Mouse (Mus musculus): ENCODE results near the gene Sp100. TPM values are rescaled to one million over a fixed set of nuclear protein-coding genes. Genes with fewer than 3 reads are reported as not detected.
"Not testable (repeated sequence)": the region's sequence is repeated elsewhere in the genome, so short reads cannot be mapped to it uniquely, and the experiment has no call there.

The Sp100 gene
- polyA plus RNA-seq, 1 experiment from 2014 or later, result 6.6 TPM

DNA sequence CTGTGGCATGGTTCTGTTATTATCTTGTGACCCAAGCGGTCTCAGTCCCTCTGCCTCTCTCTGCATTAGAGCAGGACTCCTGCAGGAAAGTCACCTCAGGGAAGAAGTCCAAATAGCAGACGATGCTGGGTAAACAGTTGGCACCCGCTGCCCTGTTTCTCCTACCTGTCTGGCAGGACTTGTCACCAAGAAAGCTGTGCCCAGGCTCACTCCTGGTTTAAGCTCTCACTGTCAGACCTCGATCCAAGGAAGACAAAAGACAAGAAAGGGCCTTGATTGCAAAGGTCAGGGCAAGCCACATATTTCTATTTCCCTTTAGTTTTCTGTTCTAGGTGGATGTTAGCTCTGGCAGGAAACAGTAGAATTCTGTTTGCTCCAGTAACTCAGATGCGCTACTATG lies 736 bp downstream of the Sp100 start:
- 51% methylated on average over 4 of the region's 5 CpGs for WGBS (ENCODE audit: insufficient replicate concordance)
- not testable (repeated sequence) for H3K27ac ChIP-seq (replicated peaks); ATAC-seq (ENCODE audit: insufficient read depth)

DNA sequence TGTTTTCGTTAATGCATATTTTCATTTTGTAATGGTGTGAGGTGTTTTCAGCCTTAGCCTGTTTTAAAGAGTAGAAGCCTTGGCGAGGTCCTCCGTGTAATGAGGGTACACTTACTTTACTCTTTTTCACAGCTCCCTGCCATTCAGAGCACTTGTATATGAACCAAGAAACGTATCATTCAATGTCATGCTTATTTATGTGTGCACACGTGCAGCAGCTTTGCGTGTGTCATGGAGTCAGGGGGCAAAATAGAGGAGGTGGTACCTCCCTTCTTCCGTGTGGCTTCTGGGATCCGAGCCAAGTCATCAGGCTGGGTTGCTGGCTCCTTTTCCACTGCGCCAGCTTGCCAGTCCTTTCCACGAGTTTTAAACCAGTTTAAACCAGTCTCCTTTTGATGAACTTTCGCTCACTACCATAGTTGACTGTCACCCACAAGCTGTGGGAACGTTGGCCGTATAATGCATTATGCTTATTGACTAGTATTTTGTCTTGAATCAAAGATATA lies 2.0 kb downstream of the Sp100 start:
- H3K4me2 ChIP-seq; H3K27me3 ChIP-seq; H3K9ac ChIP-seq; H3K27ac ChIP-seq (replicated peaks); H3K4me3 ChIP-seq (replicated peaks); H3K9me3 ChIP-seq (replicated peaks); ATAC-seq (ENCODE audit: insufficient read depth); H3K4me1 ChIP-seq (replicated peaks); H3K36me3 ChIP-seq (replicated peaks): not testable (repeated sequence)
- 69% methylated on average over 13 of the region's 13 CpGs for WGBS (ENCODE audit: insufficient replicate concordance)

More for the DNA sequence above, 736 bp downstream of the Sp100 start:
- not testable (repeated sequence) for H3K4me3 ChIP-seq (replicated peaks); H3K36me3 ChIP-seq (replicated peaks); H3K4me1 ChIP-seq (replicated peaks); H3K9me3 ChIP-seq (replicated peaks); H3K4me2 ChIP-seq; H3K9ac ChIP-seq; H3K27me3 ChIP-seq

DNA sequence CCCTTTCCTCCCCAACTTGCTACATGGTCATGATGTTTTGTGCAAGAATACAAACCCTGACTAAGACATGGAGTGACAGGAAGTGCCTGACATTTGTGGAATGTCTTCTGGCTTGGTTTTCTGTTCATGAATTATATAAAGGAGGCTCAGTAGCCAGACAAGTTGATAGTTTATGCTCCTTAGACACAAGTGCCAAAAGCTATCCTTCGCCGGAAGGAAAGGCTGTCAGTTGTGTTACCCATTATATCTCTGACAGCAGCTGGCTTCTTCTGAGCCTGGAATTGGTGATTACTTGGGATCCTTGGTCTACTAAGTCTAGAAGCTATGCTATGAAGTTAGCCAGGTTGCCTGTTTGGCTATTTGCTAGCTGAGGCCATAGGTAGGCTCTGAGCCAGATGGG lies 7.4 kb downstream of the Sp100 start:
- 81% methylated on average over 2 of the region's 2 CpGs for WGBS (ENCODE audit: insufficient replicate concordance)
- not testable (repeated sequence) for H3K9ac ChIP-seq; H3K4me2 ChIP-seq; H3K27me3 ChIP-seq; H3K36me3 ChIP-seq (replicated peaks); H3K4me3 ChIP-seq (replicated peaks); H3K27ac ChIP-seq (replicated peaks); H3K4me1 ChIP-seq (replicated peaks); ATAC-seq (ENCODE audit: insufficient read depth); H3K9me3 ChIP-seq (replicated peaks)

DNA sequence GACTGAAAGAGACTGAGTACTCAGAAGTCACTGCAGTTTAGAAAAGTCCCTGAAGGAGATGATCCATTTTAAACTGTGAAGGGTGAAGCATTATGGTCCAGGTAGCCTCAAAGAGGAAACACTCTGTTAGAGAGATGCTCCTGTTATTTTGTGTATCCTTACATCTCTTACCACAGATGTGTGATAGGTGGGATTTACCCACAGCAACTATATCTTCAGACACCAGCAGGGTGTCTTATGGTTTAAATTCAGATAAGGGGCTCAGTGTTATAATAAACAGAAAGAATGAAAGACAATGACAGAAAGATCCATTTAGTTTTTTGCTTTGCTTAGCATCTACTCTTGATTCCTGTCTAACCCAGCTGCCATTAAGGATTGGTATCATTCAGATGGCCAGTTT lies 14.5 kb downstream of the Sp100 start:
- ATAC-seq (ENCODE audit: insufficient read depth), result no peak
- Histone ChIP-seq H3K4me3 (replicated peaks) (no peak overlapping the region), H3K9me3 (replicated peaks) (no peaks in the 10 kb centered on the region), H3K27ac (replicated peaks) (no peak overlapping the region), H3K9ac (no peak overlapping the region), H3K27me3 (no peaks in the 10 kb centered on the region), H3K36me3 (replicated peaks) (no peaks in the 10 kb centered on the region), H3K4me1 (replicated peaks) (no peaks in the 10 kb centered on the region), H3K4me2 (no peak overlapping the region)

DNA sequence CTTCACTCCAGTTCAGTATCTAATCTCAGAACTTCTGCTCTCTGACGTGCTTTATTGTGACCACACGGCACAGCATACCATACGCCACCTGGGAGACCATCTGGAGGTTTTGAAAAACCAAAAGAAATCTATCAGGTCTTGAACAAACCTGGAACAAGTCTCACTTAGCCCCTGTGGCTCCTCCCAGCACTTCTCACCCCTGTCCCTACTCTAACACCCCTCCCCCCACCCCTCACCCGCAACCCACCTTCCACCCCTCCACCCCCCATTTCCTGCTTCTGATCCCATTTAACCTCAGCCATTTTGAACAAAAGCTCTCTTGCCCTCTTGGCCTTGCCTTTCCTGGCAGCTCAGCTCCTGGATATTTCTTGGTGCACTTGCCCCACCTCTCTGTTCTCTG lies 30.4 kb downstream of the Sp100 start:
- H3K27me3 ChIP-seq, result no peaks in the 10 kb centered on the region
- 45% methylated on average over 4 of the region's 4 CpGs for WGBS (ENCODE audit: insufficient replicate concordance)
- H3K9ac ChIP-seq, result no peak overlapping the region
- H3K27ac ChIP-seq (replicated peaks), result no peak overlapping the region
- no peak for ATAC-seq (ENCODE audit: insufficient read depth)
- H3K36me3 ChIP-seq (replicated peaks), result no peaks in the 10 kb centered on the region
- no peak overlapping the region for H3K4me3 ChIP-seq (replicated peaks)
- H3K4me2 ChIP-seq, result no peak overlapping the region
- no peaks in the 10 kb centered on the region for H3K9me3 ChIP-seq (replicated peaks)
- no peaks in the 10 kb centered on the region for H3K4me1 ChIP-seq (replicated peaks)

DNA sequence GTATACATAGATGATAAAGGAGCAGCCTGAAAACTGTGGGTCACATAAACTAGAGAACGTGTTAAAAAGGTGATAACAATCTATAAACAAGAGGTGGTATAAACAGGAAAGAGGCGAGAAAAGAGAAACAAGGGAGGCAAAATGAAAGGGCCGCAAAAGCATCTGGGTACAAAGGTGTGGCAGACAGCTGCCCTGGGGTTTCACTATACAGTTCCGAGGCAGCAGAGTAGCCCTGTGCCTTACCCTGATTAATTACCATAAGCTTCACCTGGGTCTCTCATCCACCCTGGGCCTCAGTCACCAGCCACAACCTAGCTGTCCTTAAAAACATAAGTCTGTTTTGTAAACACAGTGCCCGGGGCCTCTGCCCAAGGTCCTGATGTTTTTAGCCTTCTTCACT lies 36.9 kb downstream of the Sp100 start:
- H3K27ac ChIP-seq (replicated peaks), result no peak overlapping the region
- H3K4me2 ChIP-seq, result no peak overlapping the region
- no peak overlapping the region for H3K9ac ChIP-seq
- H3K9me3 ChIP-seq (replicated peaks), result no peaks in the 10 kb centered on the region
- WGBS (ENCODE audit: insufficient replicate concordance), result 57% methylated on average over 5 of the region's 5 CpGs
- H3K4me1 ChIP-seq (replicated peaks), result 0 out of 2 replicates have a peak, but pooled peaks cover 5% of the 10 kb centered on the region
- no peaks in the 10 kb centered on the region for H3K27me3 ChIP-seq
- no peak overlapping the region for H3K4me3 ChIP-seq (replicated peaks)
- ATAC-seq (ENCODE audit: insufficient read depth), result no peak
- H3K36me3 ChIP-seq (replicated peaks), result no peaks in the 10 kb centered on the region

DNA sequence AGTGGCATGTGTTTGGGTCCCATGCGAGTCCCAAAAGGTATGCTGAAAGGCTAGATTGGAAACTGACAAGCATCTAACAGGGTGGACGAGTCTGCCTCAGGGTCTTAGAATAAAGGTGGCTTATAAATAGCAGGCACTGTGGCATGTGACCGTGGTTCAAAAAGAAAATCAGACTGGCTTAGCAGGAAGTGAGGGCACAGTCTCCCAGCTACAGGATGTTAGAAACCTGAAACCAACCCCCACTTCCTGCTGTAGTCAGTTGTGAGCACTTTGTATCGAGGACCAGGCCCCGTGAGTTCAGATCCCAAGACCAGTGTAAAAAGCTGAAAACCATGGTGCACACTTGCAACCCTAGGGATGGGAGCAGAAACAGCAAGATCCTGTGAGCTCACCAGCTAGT lies 37.6 kb downstream of the Sp100 start:
- no peak for ATAC-seq (ENCODE audit: insufficient read depth)
- no peak overlapping the region for H3K9ac ChIP-seq
- H3K4me2 ChIP-seq, result no peak overlapping the region
- 0 out of 2 replicates have a peak, but pooled peaks cover 5% of the 10 kb centered on the region for H3K4me1 ChIP-seq (replicated peaks)
- H3K4me3 ChIP-seq (replicated peaks), result no peak overlapping the region
- H3K36me3 ChIP-seq (replicated peaks), result no peaks in the 10 kb centered on the region
- 26% methylated on average over 5 of the region's 5 CpGs for WGBS (ENCODE audit: insufficient replicate concordance)
- H3K9me3 ChIP-seq (replicated peaks), result no peaks in the 10 kb centered on the region
- no peaks in the 10 kb centered on the region for H3K27me3 ChIP-seq
- H3K27ac ChIP-seq (replicated peaks), result no peak overlapping the region

DNA sequence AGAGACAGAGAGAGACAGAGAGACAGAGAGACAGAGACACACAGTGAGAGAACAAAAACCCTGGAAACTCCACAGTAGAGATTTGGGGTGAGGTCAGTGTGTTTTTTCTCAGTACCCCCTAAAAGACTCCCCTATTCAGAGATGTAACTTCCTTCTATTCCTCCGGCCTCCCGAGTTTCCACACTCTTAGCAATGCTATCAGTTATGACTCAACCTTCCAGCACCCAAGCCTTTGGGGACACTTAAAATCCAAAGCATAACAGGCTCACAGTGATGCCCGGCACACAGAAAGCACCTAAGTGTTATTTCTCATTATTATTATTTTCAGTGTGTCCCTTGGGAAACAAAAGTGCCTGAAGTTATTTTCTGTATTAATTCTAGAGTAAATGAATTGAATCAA lies 40.8 kb downstream of the Sp100 start:
- H3K4me2 ChIP-seq, result no peak overlapping the region
- H3K9me3 ChIP-seq (replicated peaks), result no peaks in the 10 kb centered on the region
- 0 out of 2 replicates have a peak, but pooled peaks cover 2% of the 10 kb centered on the region for H3K36me3 ChIP-seq (replicated peaks)
- H3K4me1 ChIP-seq (replicated peaks), result peaks cover 13% of the 10 kb centered on the region
- no peak overlapping the region for H3K9ac ChIP-seq
- H3K4me3 ChIP-seq (replicated peaks), result no peak overlapping the region
- no peak for ATAC-seq (ENCODE audit: insufficient read depth)
- H3K27me3 ChIP-seq, result no peaks in the 10 kb centered on the region
- no peak overlapping the region for H3K27ac ChIP-seq (replicated peaks)
- 47% methylated on average over 3 of the region's 3 CpGs for WGBS (ENCODE audit: insufficient replicate concordance)

DNA sequence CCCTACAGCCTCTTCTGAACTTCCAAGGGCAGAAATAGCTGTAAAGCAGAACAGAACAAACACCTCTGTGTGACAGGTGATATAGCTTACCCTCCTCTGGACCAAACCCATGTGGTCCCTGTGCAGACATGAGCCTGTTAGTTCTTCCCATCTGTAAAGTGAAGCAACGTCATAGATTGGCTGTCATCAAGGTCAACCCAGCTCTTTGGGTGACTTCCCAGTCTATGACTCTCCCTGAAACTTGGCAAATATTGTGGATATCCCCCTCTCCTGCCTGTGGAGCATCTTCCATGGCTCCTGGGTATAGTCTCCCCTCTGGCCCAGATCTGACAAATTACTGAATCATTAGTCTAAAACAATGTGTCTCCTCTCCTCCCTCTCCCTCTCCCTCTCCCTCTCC lies 42.5 kb downstream of the Sp100 start:
- no peak for ATAC-seq (ENCODE audit: insufficient read depth)
- Histone ChIP-seq H3K27ac (replicated peaks) (no peak overlapping the region), H3K4me2 (no peak overlapping the region), H3K27me3 (no peaks in the 10 kb centered on the region), H3K9ac (no peak overlapping the region), H3K4me1 (replicated peaks) (peaks cover 11% of the 10 kb centered on the region), H3K9me3 (replicated peaks) (no peaks in the 10 kb centered on the region), H3K36me3 (replicated peaks) (0 out of 2 replicates have a peak, but pooled peaks cover 2% of the 10 kb centered on the region), H3K4me3 (replicated peaks) (no peak overlapping the region)
- WGBS (ENCODE audit: insufficient replicate concordance), result 59% methylated on average over 1 of the region's 1 CpGs

DNA sequence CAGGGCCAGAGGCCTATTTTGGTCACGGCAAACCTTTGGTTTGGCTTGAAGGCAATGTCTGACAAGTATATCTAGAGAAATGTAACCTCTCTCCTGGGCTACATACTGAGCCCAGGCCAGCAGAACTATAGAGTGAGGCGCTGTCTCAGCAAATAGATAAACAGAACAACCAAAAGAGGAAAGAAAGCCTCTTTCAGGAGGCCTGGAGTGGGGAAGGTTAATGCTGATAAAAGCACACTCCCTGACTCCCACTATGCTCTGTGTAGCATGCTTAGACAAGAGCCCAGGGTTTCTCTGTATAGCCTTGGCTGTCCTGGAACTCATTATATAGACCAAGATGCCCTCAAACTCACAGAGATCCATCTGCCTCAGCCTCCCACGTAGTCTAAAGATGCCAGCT lies 43.5 kb downstream of the Sp100 start:
- Histone ChIP-seq H3K27me3 (no peaks in the 10 kb centered on the region), H3K9me3 (replicated peaks) (no peaks in the 10 kb centered on the region), H3K4me2 (no peak overlapping the region), H3K4me1 (replicated peaks) (peaks cover 7% of the 10 kb centered on the region), H3K9ac (no peak overlapping the region), H3K27ac (replicated peaks) (no peak overlapping the region), H3K4me3 (replicated peaks) (no peak overlapping the region), H3K36me3 (replicated peaks) (0 out of 2 replicates have a peak, but pooled peaks cover 2% of the 10 kb centered on the region)
- WGBS (ENCODE audit: insufficient replicate concordance), result 20% methylated on average over 3 of the region's 3 CpGs
- peak; percentile 70 for ATAC-seq (ENCODE audit: insufficient read depth)

DNA sequence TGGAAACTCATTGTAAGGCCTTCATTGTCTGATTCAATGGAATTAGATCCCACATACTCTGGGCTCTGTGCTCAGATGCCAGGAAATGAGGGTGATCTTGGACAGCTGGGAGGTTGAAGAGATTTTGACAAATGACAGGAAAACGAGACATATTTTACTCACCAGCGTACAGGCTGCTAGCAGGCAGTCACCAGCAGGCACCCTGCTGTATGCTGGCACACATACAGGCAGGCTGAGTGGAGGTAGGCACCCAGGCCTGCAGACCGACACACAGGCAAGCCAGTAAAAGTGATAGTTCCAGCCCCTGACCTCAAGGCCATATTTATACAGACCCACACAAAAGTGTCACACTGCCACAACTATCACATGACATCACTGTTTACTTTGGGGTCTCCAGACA lies 45.9 kb downstream of the Sp100 start:
- Histone ChIP-seq H3K27ac (replicated peaks) (no peak overlapping the region), H3K9ac (no peak overlapping the region), H3K36me3 (replicated peaks) (0 out of 2 replicates have a peak, but pooled peaks cover 2% of the 10 kb centered on the region), H3K4me1 (replicated peaks) (peaks cover 7% of the 10 kb centered on the region), H3K27me3 (no peaks in the 10 kb centered on the region), H3K4me2 (no peak overlapping the region), H3K9me3 (replicated peaks) (no peaks in the 10 kb centered on the region), H3K4me3 (replicated peaks) (no peak overlapping the region)
- 74% methylated on average over 3 of the region's 3 CpGs for WGBS (ENCODE audit: insufficient replicate concordance)
- no peak for ATAC-seq (ENCODE audit: insufficient read depth)

DNA sequence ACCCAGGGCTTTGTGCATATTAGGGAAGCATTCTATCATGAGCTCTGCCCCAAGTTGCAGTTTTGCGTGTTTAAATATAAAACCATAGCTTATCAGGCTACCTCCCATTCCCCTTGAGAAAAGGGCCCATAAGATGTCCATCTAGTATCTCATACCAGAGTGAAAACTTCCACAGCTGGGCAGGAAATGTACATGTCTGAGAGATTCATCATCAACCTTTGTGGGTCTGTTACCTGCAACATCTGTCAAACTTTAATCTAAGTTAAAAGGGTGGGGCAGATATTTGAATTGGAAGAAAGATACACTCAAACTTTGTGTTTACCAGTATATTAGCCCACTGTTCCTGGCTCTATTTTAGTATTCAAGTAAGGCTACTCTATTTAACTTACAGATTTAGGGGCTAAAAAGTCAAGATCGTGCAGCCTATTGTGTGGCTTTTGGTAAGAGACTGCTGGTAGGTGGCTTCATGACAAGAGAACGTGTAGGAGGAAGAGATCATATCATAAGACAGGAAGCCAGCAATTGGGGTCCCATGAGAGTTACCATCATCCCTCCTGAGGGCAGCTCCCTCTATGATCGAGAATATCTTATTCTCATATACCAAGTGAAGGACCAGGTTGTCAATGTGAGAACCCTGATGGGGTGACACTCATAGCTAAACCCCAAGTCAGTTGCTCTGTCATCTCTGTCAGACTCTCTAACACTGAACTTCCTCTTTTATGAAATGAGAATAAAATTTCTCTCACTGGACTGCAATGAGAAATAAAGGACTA lies 48.1 kb downstream of the Sp100 start:
- ATAC-seq (ENCODE audit: insufficient read depth), result no peak
- no peak overlapping the region for H3K4me2 ChIP-seq
- no peaks in the 10 kb centered on the region for H3K27me3 ChIP-seq
- peaks cover 6% of the 10 kb centered on the region for H3K4me1 ChIP-seq (replicated peaks)
- H3K36me3 ChIP-seq (replicated peaks), result 0 out of 2 replicates have a peak, but pooled peaks cover 2% of the 10 kb centered on the region
- no peak overlapping the region for H3K4me3 ChIP-seq (replicated peaks)
- no peak overlapping the region for H3K9ac ChIP-seq
- H3K27ac ChIP-seq (replicated peaks), result no peak overlapping the region
- WGBS (ENCODE audit: insufficient replicate concordance), result 22% methylated on average over 4 of the region's 4 CpGs
- no peaks in the 10 kb centered on the region for H3K9me3 ChIP-seq (replicated peaks)
